ENCODE assay signal across 18 mouse cellular contexts in genomic region chr3:138069756-138070511, GRCm38 (mm10). TPM values are rescaled to one million over a fixed set of nuclear protein-coding genes. Genes with fewer than 3 reads are reported as not detected.
DNase-seq lines count a peak whose midpoint lies in the region; ATAC-seq and TF ChIP-seq lines count a peak whose summit lies in the region.
"Had no signal": no experiment of that assay in that cellular context is flagged by ENCODE, and none has a peak within 500 bp of the region (broad histone marks: within the 10 kb centered on the region; RNA-seq: fewer than 3 reads in every experiment).

No protein-coding gene starts in this region.

- no peak for ATAC-seq in heart, embryonic 11.5 days (replicated peaks; ENCODE audit: insufficient number of reproducible peaks, low FRiP score, low TSS enrichment)
- no peak for ATAC-seq in embryonic facial prominence, embryonic 12.5 days (ENCODE audit: insufficient number of reproducible peaks, insufficient read depth, low FRiP score, low TSS enrichment)
- ATAC-seq in stomach, postnatal 0 days (ENCODE audit: low FRiP score, low TSS enrichment), result no peak
- ATAC-seq: midbrain, embryonic 16.5 days had no signal

- H3K4me3 ChIP-seq in heart, embryonic 11.5 days (ENCODE audit: low read depth, low read length), result peak overlapping the region; percentile 37
- peak overlapping the region; percentile 51 for H3K4me3 ChIP-seq in C2C12 (ENCODE audit: insufficient read depth, poor library complexity, severe bottlenecking)
- H3K4me3 ChIP-seq in embryonic facial prominence, embryonic 12.5 days, result no peak overlapping the region
- H3K4me3 ChIP-seq in stomach, postnatal 0 days (ENCODE audit: low read depth, low read length), result no peak overlapping the region
- H3K4me3 ChIP-seq: neural tube, embryonic 12.5 days had no signal

- peak overlapping the region; percentile 67 for H3K4me2 ChIP-seq in heart, embryonic 11.5 days
- no peak overlapping the region for H3K4me2 ChIP-seq in embryonic facial prominence, embryonic 12.5 days (replicated peaks)
- H3K4me2 ChIP-seq in stomach, postnatal 0 days (replicated peaks; ENCODE audit: low read depth), result no peak overlapping the region
- H3K4me2 ChIP-seq: neural tube, embryonic 12.5 days had no signal

- DNase-seq in heart, adult 18-20 months, result no peak
- DNase-seq in heart, postnatal 36 days, result peak; percentile 10 to 11
- no peak for DNase-seq in stomach, postnatal 0 days (ENCODE audit: low spot score)
- no peak for DNase-seq in frontal cortex, postnatal 25 days (ENCODE audit: low spot score in 2 of 2)
- DNase-seq: adrenal gland, postnatal 14 days; cerebellum, adult 2 months; layer of hippocampus, adult 9-11 months; lung, adult 2 months; lung, postnatal 4 days; right cerebral cortex, postnatal 4 days; thymus, adult 2 months had no signal

- H3K36me3 ChIP-seq in heart, embryonic 11.5 days (ENCODE audit: control insufficient read depth, insufficient read depth, low read length), result no peaks in the 10 kb centered on the region
- H3K36me3 ChIP-seq in C2C12 (ENCODE audit: control insufficient read depth, insufficient read depth), result peaks cover 43% of the 10 kb centered on the region
- no peaks in the 10 kb centered on the region for H3K36me3 ChIP-seq in embryonic facial prominence, embryonic 12.5 days
- H3K36me3 ChIP-seq in stomach, postnatal 0 days (ENCODE audit: control insufficient read depth, insufficient read depth, low read length), result no peaks in the 10 kb centered on the region
- H3K36me3 ChIP-seq: neural tube, embryonic 12.5 days had no signal

- H3K9ac ChIP-seq in heart, embryonic 11.5 days (ENCODE audit: low read depth, low read length), result peak overlapping the region; percentile 61
- no peak overlapping the region for H3K9ac ChIP-seq in embryonic facial prominence, embryonic 12.5 days
- H3K9ac ChIP-seq in stomach, postnatal 0 days (ENCODE audit: low read length), result no peak overlapping the region
- H3K9ac ChIP-seq: neural tube, embryonic 12.5 days had no signal

- H3K9me3 ChIP-seq in heart, embryonic 11.5 days (replicated peaks; ENCODE audit: control insufficient read depth, low read length), result no peaks in the 10 kb centered on the region
- H3K9me3 ChIP-seq in embryonic facial prominence, embryonic 12.5 days, result no peaks in the 10 kb centered on the region
- H3K9me3 ChIP-seq in stomach, postnatal 0 days (ENCODE audit: control insufficient read depth, low read length), result no peaks in the 10 kb centered on the region
- H3K9me3 ChIP-seq: neural tube, embryonic 12.5 days had no signal

- H3ac ChIP-seq in C2C12 (ENCODE audit: control insufficient read depth, insufficient read length, low read depth), result peak overlapping the region; percentile 82

- no peaks in the 10 kb centered on the region for H3K27me3 ChIP-seq in heart, embryonic 11.5 days (ENCODE audit: control insufficient read depth, insufficient read depth, low read length)
- no peaks in the 10 kb centered on the region for H3K27me3 ChIP-seq in C2C12 (ENCODE audit: control insufficient read depth, insufficient read depth, insufficient read length)
- no peaks in the 10 kb centered on the region for H3K27me3 ChIP-seq in embryonic facial prominence, embryonic 12.5 days
- H3K27me3 ChIP-seq in stomach, postnatal 0 days (ENCODE audit: control insufficient read depth, insufficient read depth, low read length), result no peaks in the 10 kb centered on the region
- H3K27me3 ChIP-seq: neural tube, embryonic 12.5 days had no signal

- peaks cover 94% of the 10 kb centered on the region for H3K79me3 ChIP-seq in C2C12 (ENCODE audit: low read depth)

- TF ChIP-seq CTCF in C2C12 (IDR thresholded peaks at IDR 0.05; ENCODE audit: control insufficient read depth, insufficient read depth, insufficient read length), result no peak
- no peak for TF ChIP-seq CTCF in stomach, postnatal 0 days (IDR thresholded peaks at IDR 0.05; ENCODE audit: low read depth)

- no peak for TF ChIP-seq EP300 in stomach, postnatal 0 days (optimal IDR thresholded peaks at IDR 0.05)

- intact Hi-C loops in heart, postnatal 36 days (cut with DNase I), result loop anchor here (2.0 to 5.0 kb wide), 3 partner anchors 41 to 203 kb away; partner anchors contain the start of genes Dnajb14 and Trmt10a

- H3K4me1 ChIP-seq in heart, embryonic 11.5 days (ENCODE audit: control insufficient read depth, insufficient read depth, low read length), result peaks cover 36% of the 10 kb centered on the region
- peaks cover 18% of the 10 kb centered on the region for H3K4me1 ChIP-seq in embryonic facial prominence, embryonic 12.5 days
- H3K4me1 ChIP-seq in stomach, postnatal 0 days (replicated peaks; ENCODE audit: control insufficient read depth, insufficient read depth), result no peaks in the 10 kb centered on the region

- 57% methylated on average over 18 of the region's 18 CpGs for whole genome bisulfite sequencing in heart, embryonic 11.5 days (ENCODE audit: insufficient replicate concordance)
- 71% methylated on average over 18 of the region's 18 CpGs for WGBS in embryonic facial prominence, embryonic 12.5 days
- WGBS in stomach, postnatal 0 days, result 80% methylated on average over 18 of the region's 18 CpGs

- H3K27ac ChIP-seq in heart, embryonic 11.5 days (ENCODE audit: low read depth, low read length), result peak overlapping the region; percentile 55
- H3K27ac ChIP-seq in embryonic facial prominence, embryonic 12.5 days, result peak overlapping the region; percentile 20; the same call in 1 of the 2 replicates
- no peak overlapping the region for H3K27ac ChIP-seq in stomach, postnatal 0 days (replicated peaks)
- H3K27ac ChIP-seq: neural tube, embryonic 12.5 days had no signal

- peaks cover 100% of the 10 kb centered on the region for H3K79me2 ChIP-seq in C2C12 (ENCODE audit: control insufficient read depth, insufficient read depth)

TF ChIP-seq in C2C12, 6 proteins besides CTCF, POLR2A, EP300 and RAD21:
- TF ChIP-seq CEBPB (IDR thresholded peaks at IDR 0.05; ENCODE audit: low read depth), result no peak
TF ChIP-seq in C2C12: peak in this region for 0.

RNA-seq across cellular contexts. Expression of gene Gm5105, which starts 2.7 kb away (rescaled TPM):
- polyA plus RNA-seq in heart, embryonic 11.5 days (2014; fragmentation: Nextera tagmentation; extraction: Ambion mirVana), result 0.89 TPM in 1 of 2 replicates, not detected in the other
- 1 to 10 TPM; 1.1 to 1.2 TPM for total RNA-seq in heart, adult 18-20 months (2021)
- 0.16 TPM for polyA plus RNA-seq in C2C12 (2012; fragmentation: generic; extraction: Trizol)
- not detected in 2 replicates for polyA plus RNA-seq in embryonic facial prominence, embryonic 12.5 days (2016; fragmentation: Nextera tagmentation; extraction: Ambion mirVana)
- total RNA-seq in heart, postnatal 36 days (2021), result under 1 TPM; 0.64 to 0.81 TPM
- polyA plus RNA-seq in stomach, postnatal 0 days (2015; fragmentation: Nextera tagmentation; extraction: Ambion mirVana), result 0.06 TPM in 1 of 2 replicates, not detected in the other
- total RNA-seq: adrenal gland, postnatal 14 days; left cerebral cortex, postnatal 10 days; liver, adult 2 months had no signal
- polyA plus RNA-seq: liver, adult 2 months; neural tube, embryonic 12.5 days; thymus, adult 2 months had no signal

RNA-seq across cellular contexts. Expression of gene 1110002E22Rik, which starts 5.1 kb away (rescaled TPM):
- 6.3 and 8.3 TPM in 2 replicates for polyA plus RNA-seq in heart, embryonic 11.5 days (2014; fragmentation: Nextera tagmentation; extraction: Ambion mirVana)
- total RNA-seq in heart, adult 18-20 months (2021), result 10 to 100 TPM; 37.3 to 51.9 TPM
- polyA plus RNA-seq in C2C12 (2012; fragmentation: generic; extraction: Trizol), result 6.5 TPM
- 0.27 and 0.47 TPM in 2 replicates for polyA plus RNA-seq in embryonic facial prominence, embryonic 12.5 days (2016; fragmentation: Nextera tagmentation; extraction: Ambion mirVana)
- total RNA-seq in heart, postnatal 36 days (2021), result 10 to 100 TPM; 52.5 to 58.2 TPM
- polyA plus RNA-seq in stomach, postnatal 0 days (2015; fragmentation: Nextera tagmentation; extraction: Ambion mirVana), result 0.04 and 0.07 TPM in 2 replicates
- polyA plus RNA-seq: liver, adult 2 months had no signal

Comparison
In these comparisons a context has a peak if more than half of its experiments do, and no peak if none do; other contexts are left out.
1. DNase-seq: peak in heart, postnatal 36 days (2 of 2); none in heart, adult 18-20 months (0 of 2), stomach, postnatal 0 days (single experiment) and frontal cortex, postnatal 25 days (0 of 2).
2. H3K4me3 ChIP-seq: peak in heart, embryonic 11.5 days (single experiment) and C2C12 (single experiment); none in embryonic facial prominence, embryonic 12.5 days (single experiment) and stomach, postnatal 0 days (single experiment).